Mouse (Mus musculus) MEL (cell line): Measurements from ENCODE around the gene Gm30191. TPM values are rescaled to one million over a fixed set of nuclear protein-coding genes. Genes with fewer than 3 reads are reported as not detected.

Experiments
- DNase-seq: peaks from one replicate; pipeline ENCODE4 v3.0.0; 2011; ENCODE audit warnings: low read depth, low spot score
- H3K27ac ChIP-seq: 2 replicates; pipeline ENCODE4 v1.5.1; 2012; ENCODE audit warnings: low read depth, mild to moderate bottlenecking, control low read depth, low read length, moderate library complexity; ENCODE audit not compliant: control insufficient read depth
- H3K27me3 ChIP-seq, 2 experiments: fragments of 150-350 bp in 1 of 2; sonication (generic) in 1 of 2; 2 replicates each; pipeline ENCODE4 v1.6.1; 2012; ENCODE audit warnings: low read length in 2 of 2, mild to moderate bottlenecking in 2 of 2, improper control_type of control experiment in 1 of 2, moderate library complexity in 1 of 2; ENCODE audit not compliant: insufficient read depth in 2 of 2, control insufficient read depth in 1 of 2
- H3K36me3 ChIP-seq, 2 experiments: 2 replicates each; pipeline ENCODE4 v1.6.1; 2012 to 2014; ENCODE audit warnings: low read length in 2 of 2, improper control_type of control experiment in 1 of 2, inconsistent platforms in 1 of 2, mild to moderate bottlenecking in 1 of 2; ENCODE audit not compliant: insufficient read depth in 2 of 2, control insufficient read depth in 1 of 2
- H3K4me1 ChIP-seq, 2 experiments: fragments of 150-350 bp in 1 of 2; sonication (generic) in 1 of 2; 2 replicates each; pipeline ENCODE4 v1.6.1; 2012; ENCODE audit warnings: low read length in 2 of 2, improper control_type of control experiment in 1 of 2, mild to moderate bottlenecking in 1 of 2; ENCODE audit not compliant: insufficient read depth in 2 of 2, control insufficient read depth in 1 of 2
- H3K4me3 ChIP-seq, 2 experiments: fragments of 150-350 bp in 1 of 2; sonication (generic) in 1 of 2; 2 replicates each; pipeline ENCODE4 v1.5.1; 2012; ENCODE audit warnings: low read depth in 2 of 2, low read length in 2 of 2, mild to moderate bottlenecking in 2 of 2, moderate library complexity in 2 of 2, control low read depth in 1 of 2, improper control_type of control experiment in 1 of 2; ENCODE audit not compliant: control insufficient read depth in 1 of 2, insufficient read depth in 1 of 2
- H3K79me2 ChIP-seq: 2 replicates; pipeline ENCODE4 v1.6.1; 2012; ENCODE audit warnings: mild to moderate bottlenecking, low read length, moderate library complexity; ENCODE audit not compliant: control insufficient read depth, poor library complexity, insufficient read depth
- H3K9ac ChIP-seq: 2 replicates; pipeline ENCODE4 v1.6.1; 2012; ENCODE audit warnings: low read depth, mild to moderate bottlenecking, control low read depth, low read length, moderate library complexity; ENCODE audit not compliant: control insufficient read depth, poor library complexity, severe bottlenecking
- H3K9me3 ChIP-seq: fragments of 150-350 bp; sonication (generic); replicated peaks from 2 replicates; pipeline ENCODE4 v1.6.1; 2012; ENCODE audit warnings: mild to moderate bottlenecking, low read length, improper control_type of control experiment, moderate library complexity; ENCODE audit not compliant: insufficient read depth
- BHLHE40 ChIP-seq: IDR thresholded peaks from 2 replicates; pipeline ENCODE4 v1.6.1; 2012; ENCODE audit warnings: low read depth, mild to moderate bottlenecking, inconsistent platforms, low read length, improper control_type of control experiment, borderline replicate concordance
- E2F4 ChIP-seq: IDR thresholded peaks from 2 replicates; pipeline ENCODE4 v1.6.1; 2011; ENCODE audit warnings: low read depth, low read length, improper control_type of control experiment, borderline replicate concordance
- ELF1 ChIP-seq: IDR thresholded peaks from 2 replicates; pipeline ENCODE4 v1.6.1; 2014; ENCODE audit warnings: low read depth, mild to moderate bottlenecking, inconsistent platforms, low read length, improper control_type of control experiment, moderate library complexity
- ETS1 ChIP-seq: IDR thresholded peaks from 2 replicates; pipeline ENCODE4 v1.6.1; 2012; ENCODE audit warnings: low read depth, mild to moderate bottlenecking, inconsistent platforms, low read length, improper control_type of control experiment, moderate library complexity
- GATA1 ChIP-seq: IDR thresholded peaks from 2 replicates; pipeline ENCODE4 v1.6.1; 2011; ENCODE audit warnings: low read depth, low read length, improper control_type of control experiment
- JUND ChIP-seq: IDR thresholded peaks from 2 replicates; pipeline ENCODE4 v1.6.1; 2011; ENCODE audit warnings: low read depth, mild to moderate bottlenecking, improper control_type of control experiment, low read length
- KAT2A ChIP-seq: conservative IDR thresholded peaks from 2 replicates; pipeline ENCODE4 v1.6.1; 2012; ENCODE audit warnings: low read depth, low read length, improper control_type of control experiment, inconsistent platforms
- MAFK ChIP-seq: IDR thresholded peaks from 2 replicates; pipeline ENCODE4 v1.6.1; 2011; ENCODE audit warnings: low read depth, mild to moderate bottlenecking, low read length, improper control_type of control experiment, borderline replicate concordance
- MAZ ChIP-seq: IDR thresholded peaks from 2 replicates; pipeline ENCODE4 v1.6.1; 2012; ENCODE audit warnings: low read depth, mild to moderate bottlenecking, inconsistent platforms, low read length, improper control_type of control experiment
- MYB ChIP-seq: IDR thresholded peaks from 2 replicates; pipeline ENCODE4 v1.6.1; 2011; ENCODE audit warnings: mild to moderate bottlenecking, low read depth, low read length, improper control_type of control experiment
- MYC ChIP-seq: IDR thresholded peaks from 2 replicates; pipeline ENCODE4 v1.6.1; 2011; ENCODE audit warnings: low read depth, mild to moderate bottlenecking, low read length, improper control_type of control experiment, moderate library complexity
- NELFE ChIP-seq: IDR thresholded peaks from 2 replicates; pipeline ENCODE4 v1.6.1; 2011; ENCODE audit warnings: low read depth, low read length, improper control_type of control experiment
- NRF1 ChIP-seq: IDR thresholded peaks from 2 replicates; pipeline ENCODE4 v1.6.1; 2014; ENCODE audit warnings: low read depth, mild to moderate bottlenecking, inconsistent platforms, low read length, improper control_type of control experiment, moderate library complexity; ENCODE audit not compliant: poor library complexity, insufficient read depth, severe bottlenecking
- RAD21 ChIP-seq: IDR thresholded peaks from 2 replicates; pipeline ENCODE4 v1.6.1; 2011; ENCODE audit warnings: mild to moderate bottlenecking, low read depth, low read length, improper control_type of control experiment
- RCOR1 ChIP-seq: IDR thresholded peaks from 2 replicates; pipeline ENCODE4 v1.6.1; 2012; ENCODE audit warnings: low read depth, mild to moderate bottlenecking, inconsistent platforms, low read length, improper control_type of control experiment
- SIN3A ChIP-seq: IDR thresholded peaks from 2 replicates; pipeline ENCODE4 v1.6.1; 2012; ENCODE audit warnings: low read length, improper control_type of control experiment, inconsistent platforms
- SMC3 ChIP-seq: IDR thresholded peaks from 2 replicates; pipeline ENCODE4 v1.6.1; 2011; ENCODE audit warnings: low read depth, low read length, improper control_type of control experiment
- TAL1 ChIP-seq: IDR thresholded peaks from 2 replicates; pipeline ENCODE4 v1.6.1; 2012; ENCODE audit warnings: mild to moderate bottlenecking, inconsistent platforms, low read length, moderate library complexity, mixed read lengths
- TBP ChIP-seq: IDR thresholded peaks from 2 replicates; pipeline ENCODE4 v1.8.0; 2011; ENCODE audit warnings: low read depth, low read length, improper control_type of control experiment
- USF2 ChIP-seq, 2 experiments: IDR thresholded peaks; 2 replicates each; pipeline ENCODE4 v1.6.1; 2011 to 2012; ENCODE audit warnings: improper control_type of control experiment in 2 of 2, low read length in 2 of 2, borderline replicate concordance in 1 of 2, inconsistent platforms in 1 of 2, low read depth in 1 of 2, mild to moderate bottlenecking in 1 of 2; ENCODE audit not compliant: insufficient read depth in 1 of 2
- ZC3H11A ChIP-seq: IDR thresholded peaks from 2 replicates; pipeline ENCODE4 v1.6.1; 2012; ENCODE audit warnings: low read depth, mild to moderate bottlenecking, inconsistent platforms, low read length, improper control_type of control experiment
- ZKSCAN1 ChIP-seq: IDR thresholded peaks from 2 replicates; pipeline ENCODE4 v1.6.1; 2012; ENCODE audit warnings: low read depth, mild to moderate bottlenecking, inconsistent platforms, low read length, improper control_type of control experiment, moderate library complexity
- ZNF384 ChIP-seq: IDR thresholded peaks from 2 replicates; pipeline ENCODE4 v1.6.1; 2012; ENCODE audit warnings: low read depth, mild to moderate bottlenecking, inconsistent platforms, low read length, improper control_type of control experiment
- polyA plus RNA-seq, 2 experiments: library from polyadenylated mRNA; stranded (reverse) in 1 of 2; unstranded in 1 of 2; fragments of >175 nt in 1 of 2; fragments of >200 nt in 1 of 2; gene quantifications; 2 replicates each; pipeline versions ENCODE4 v1.2.1 to v1.2.4; 2012; ENCODE audit warnings: low replicate concordance in 2 of 2, low read depth in 1 of 2; ENCODE audit not compliant: insufficient read length in 2 of 2, insufficient read depth in 1 of 2, missing spikeins in 1 of 2
- total RNA-seq: library from RNA; depleted of rRNA; stranded (reverse); fragments of 300-350 nt; gene quantifications from 2 replicates; pipeline ENCODE4 v1.2.3, GENCODE M21; 2012

Gm30191 gene
- total and polyA plus RNA-seq, 3 experiments: not detected

GRCm38 (mm10) chr4:134249651-134250050, 2.9 kb downstream of the Gm30191 start (continued):
- peak; percentile 81 for TF ChIP-seq SMC3

- Histone ChIP-seq H3K36me3 (peaks cover 0 to 3% of the 10 kb centered on the region in 2 experiments; a peak in 1 of 4 replicates), H3K9me3 (no peaks in the 10 kb centered on the region), H3K4me1 (peaks cover 2 to 11% of the 10 kb centered on the region in 2 experiments; a peak in 2 of 4 replicates), H3K27me3 (no peaks in the 10 kb centered on the region), H3K79me2 (peaks cover under 1% of the 10 kb centered on the region), H3K27ac (no peak overlapping the region), H3K9ac (peak overlapping the region; percentile 77), H3K4me3 (peak overlapping the region; percentile 52 to 59; a peak in 3 of 4 replicates)
- no peak for DNase-seq
- TF ChIP-seq MYC (no peak), GATA1 (no peak), NRF1 (no peak), ELF1 (no peak), RAD21 (no peak), TBP (no peak), JUND (no peak), MAFK (no peak)
Observed at GRCm38 (mm10) chr4:134250116-134250929, 3.6 kb downstream of the Gm30191 start.

- H3K27me3 ChIP-seq: no peaks in the 10 kb centered on the region
- H3K36me3 ChIP-seq: peaks cover 0 to under 1% of the 10 kb centered on the region in 2 experiments; a peak in 1 of 4 replicates
- no peak overlapping the region for H3K27ac ChIP-seq
- H3K4me3 ChIP-seq: no peak overlapping the region
- H3K9me3 ChIP-seq: no peaks in the 10 kb centered on the region
- peaks cover 2 to 8% of the 10 kb centered on the region in 2 experiments; a peak in 2 of 4 replicates for H3K4me1 ChIP-seq
- no peak for DNase-seq
- no peaks in the 10 kb centered on the region for H3K79me2 ChIP-seq
- TF ChIP-seq MYB: no peak
- no peak for TF ChIP-seq GATA1
- no peak for TF ChIP-seq NELFE
- no peak for TF ChIP-seq ZC3H11A
- TF ChIP-seq KAT2A: no peak
- TF ChIP-seq ZKSCAN1: no peak
- TF ChIP-seq BHLHE40: no peak
- no peak for TF ChIP-seq RCOR1
- TF ChIP-seq ETS1: no peak
- no peak for TF ChIP-seq MAZ
- TF ChIP-seq E2F4: no peak
- TF ChIP-seq SIN3A: no peak
- TF ChIP-seq TAL1: no peak
- no peak for TF ChIP-seq ZNF384
- TF ChIP-seq USF2 (IDR thresholded peaks at IDR 0.05; ENCODE audit: borderline replicate concordance in 1 of 2, insufficient read depth in 1 of 2, low read depth in 1 of 2, low read length in 2 of 2): no peak
- H3K9ac ChIP-seq: no peak overlapping the region
Observed at GRCm38 (mm10) chr4:134250930-134251240, 4.2 kb downstream of the Gm30191 start.
